Mouse (Mus musculus): ENCODE measurements around the gene Bcor. TPM values are rescaled to one million over a fixed set of nuclear protein-coding genes. Genes with fewer than 3 reads are reported as not detected.
A peak's percentile ranks its signal among the peaks of the same experiment; 100 is the strongest.

Bcor gene
- total and polyA plus RNA-seq, 3 experiments, result 11.2 to 22.4 (median 18.0) TPM

DNA sequence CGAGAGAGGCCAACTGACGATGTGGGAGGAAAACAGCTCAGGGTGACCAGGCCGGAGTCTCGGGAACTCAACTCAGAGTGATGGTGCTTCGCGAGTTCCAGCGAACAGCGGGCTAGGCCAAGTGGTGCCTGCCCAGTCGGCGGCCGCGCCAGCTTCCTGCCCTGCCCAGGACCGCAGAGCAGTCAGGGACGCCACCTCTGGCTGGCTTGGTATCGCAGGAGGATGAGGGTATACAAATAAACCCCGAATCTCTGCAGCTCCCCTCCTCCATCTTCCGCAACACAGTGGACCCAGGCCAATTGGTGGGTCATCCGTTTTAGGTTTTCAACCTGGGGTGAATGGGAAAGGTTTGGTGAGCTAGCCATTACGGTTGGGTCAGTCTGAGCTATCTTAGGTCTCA lies 25.6 kb downstream of the Bcor start:
- Histone ChIP-seq H3K4me3 (peak overlapping the region; percentile 38; the same call in 1 of the 2 replicates), H3K27ac (peak overlapping the region; percentile 82), H3K9ac (ENCODE audit: low read depth, low read length) (peak overlapping the region; percentile 75), H3K4me1 (ENCODE audit: control insufficient read depth, insufficient read depth, low read length) (peaks cover 6% of the 10 kb centered on the region), H3K79me2 (replicated peaks; ENCODE audit: control insufficient read depth, insufficient read depth, low read length) (no peaks in the 10 kb centered on the region), H3K36me3 (ENCODE audit: control insufficient read depth, insufficient read depth, low read length) (no peaks in the 10 kb centered on the region), H3K27me3 (ENCODE audit: control insufficient read depth, insufficient read depth, low read length) (no peaks in the 10 kb centered on the region)
- intact Hi-C loops (cut with DNase I), result loop anchor here (2.0 kb wide), 3 partner anchors 44 to 128 kb away; no protein-coding TSS in a partner anchor
- DNase-seq, result peak; percentile 77 to 83
- peak; percentile 69 for TF ChIP-seq CTCF (IDR thresholded peaks at IDR 0.05)
- no peak for TF ChIP-seq EP300 (IDR thresholded peaks at IDR 0.05; ENCODE audit: insufficient read depth, low read depth, low read length)
- 5% methylated on average over 19 of the region's 19 CpGs for WGBS

DNA sequence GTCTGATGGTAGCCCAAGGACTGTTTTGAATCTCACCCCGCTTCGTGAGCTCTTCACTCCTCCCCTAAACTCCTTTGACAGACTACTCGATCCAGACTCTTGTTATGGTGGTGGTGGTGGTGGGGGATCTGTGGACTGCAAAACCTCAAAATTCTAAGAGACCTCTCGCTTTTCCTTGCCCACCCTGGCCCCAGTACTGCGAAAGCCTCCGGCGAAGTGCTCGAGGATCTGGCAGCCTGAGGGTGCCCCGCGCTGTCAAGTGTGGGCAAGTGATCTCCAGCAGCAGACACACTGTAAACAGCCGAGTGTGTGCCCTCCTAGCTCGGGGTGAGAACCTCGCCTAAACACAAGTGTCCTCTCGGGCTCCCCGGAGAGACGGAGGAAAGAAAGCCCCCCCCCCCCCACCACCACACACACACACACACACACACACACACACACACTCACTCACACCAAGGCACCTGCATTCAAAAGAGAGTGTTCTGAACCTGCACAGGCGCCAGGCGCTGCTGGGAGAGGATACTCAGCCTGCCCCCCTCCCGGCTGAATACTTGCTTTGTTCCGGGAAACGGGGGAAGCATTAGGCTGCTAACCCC lies 26.2 kb downstream of the Bcor start:
- Histone ChIP-seq H3K36me3 (ENCODE audit: control insufficient read depth, insufficient read depth, low read length) (no peaks in the 10 kb centered on the region), H3K4me1 (ENCODE audit: control insufficient read depth, insufficient read depth, low read length) (peaks cover 6% of the 10 kb centered on the region), H3K9ac (ENCODE audit: low read depth, low read length) (peak overlapping the region; percentile 75), H3K27me3 (ENCODE audit: control insufficient read depth, insufficient read depth, low read length) (no peaks in the 10 kb centered on the region), H3K27ac (peak overlapping the region; percentile 82), H3K4me3 (peak overlapping the region; percentile 35; the same call in 1 of the 2 replicates), H3K79me2 (replicated peaks; ENCODE audit: control insufficient read depth, insufficient read depth, low read length) (no peaks in the 10 kb centered on the region)
- WGBS, result 12% methylated on average over 17 of the region's 21 CpGs
- DNase-seq, result peak in 1 of 2 experiments; percentile 24
- intact Hi-C loops (cut with DNase I), result loop anchor here (2.0 kb wide), 3 partner anchors 43 to 127 kb away; no protein-coding TSS in a partner anchor
- no peak for TF ChIP-seq CTCF (IDR thresholded peaks at IDR 0.05)
- no peak for TF ChIP-seq POLR2A (IDR thresholded peaks at IDR 0.05; ENCODE audit: insufficient read depth, low read depth, low read length)
- TF ChIP-seq EP300 (IDR thresholded peaks at IDR 0.05; ENCODE audit: insufficient read depth, low read depth, low read length), result no peak

DNA sequence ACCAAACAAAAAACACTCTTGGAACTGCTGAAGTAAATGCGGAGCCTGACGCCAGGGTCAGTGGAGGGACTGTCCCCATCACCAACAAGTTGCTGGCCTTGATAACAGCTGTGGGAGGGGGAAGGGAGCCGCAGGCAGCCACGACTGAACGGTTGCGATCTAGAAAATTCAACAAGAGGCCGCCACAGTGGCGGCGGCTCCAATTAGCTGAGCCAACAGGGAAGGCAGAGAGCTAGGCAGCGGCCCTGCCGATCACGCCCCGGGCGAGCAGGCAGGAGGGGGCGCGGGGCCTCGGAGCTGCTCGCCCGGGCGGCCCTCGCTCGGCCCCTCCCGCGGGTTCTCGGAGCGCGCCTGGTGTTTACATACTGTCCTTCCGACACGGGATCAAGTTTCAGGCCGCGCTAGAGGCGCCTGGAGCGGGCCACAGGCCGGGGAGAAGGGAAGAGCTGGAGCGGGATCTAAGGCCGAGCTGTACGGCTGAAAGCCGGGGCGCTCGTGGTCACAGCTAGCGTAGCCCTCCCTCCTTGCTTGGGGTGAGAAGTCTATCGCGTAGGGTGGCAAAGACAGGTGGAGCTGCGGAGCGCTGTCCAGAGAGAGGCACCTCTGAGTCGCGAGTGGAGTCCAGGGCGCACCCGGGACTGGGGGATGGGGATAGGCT lies 26.8 kb downstream of the Bcor start:
- no peaks in the 10 kb centered on the region for H3K27me3 ChIP-seq (ENCODE audit: control insufficient read depth, insufficient read depth, low read length)
- TF ChIP-seq EP300 (IDR thresholded peaks at IDR 0.05; ENCODE audit: insufficient read depth, low read depth, low read length) (no peak), CTCF (IDR thresholded peaks at IDR 0.05) (peak; percentile 27; the same call in 1 of the 2 replicates), POLR2A (IDR thresholded peaks at IDR 0.05; ENCODE audit: insufficient read depth, low read depth, low read length) (no peak)
- H3K79me2 ChIP-seq (replicated peaks; ENCODE audit: control insufficient read depth, insufficient read depth, low read length), result no peaks in the 10 kb centered on the region
- H3K9ac ChIP-seq (ENCODE audit: low read depth, low read length), result peak overlapping the region; percentile 75
- peak overlapping the region; percentile 79 for H3K27ac ChIP-seq
- H3K4me3 ChIP-seq, result peak overlapping the region; percentile 35; the same call in 1 of the 2 replicates
- intact Hi-C loops (cut with DNase I), result no loop called here
- no peaks in the 10 kb centered on the region for H3K36me3 ChIP-seq (ENCODE audit: control insufficient read depth, insufficient read depth, low read length)
- 2% methylated on average over 49 of the region's 49 CpGs for WGBS
- DNase-seq, result peak; percentile 71
- peaks cover 6% of the 10 kb centered on the region for H3K4me1 ChIP-seq (ENCODE audit: control insufficient read depth, insufficient read depth, low read length)

DNA sequence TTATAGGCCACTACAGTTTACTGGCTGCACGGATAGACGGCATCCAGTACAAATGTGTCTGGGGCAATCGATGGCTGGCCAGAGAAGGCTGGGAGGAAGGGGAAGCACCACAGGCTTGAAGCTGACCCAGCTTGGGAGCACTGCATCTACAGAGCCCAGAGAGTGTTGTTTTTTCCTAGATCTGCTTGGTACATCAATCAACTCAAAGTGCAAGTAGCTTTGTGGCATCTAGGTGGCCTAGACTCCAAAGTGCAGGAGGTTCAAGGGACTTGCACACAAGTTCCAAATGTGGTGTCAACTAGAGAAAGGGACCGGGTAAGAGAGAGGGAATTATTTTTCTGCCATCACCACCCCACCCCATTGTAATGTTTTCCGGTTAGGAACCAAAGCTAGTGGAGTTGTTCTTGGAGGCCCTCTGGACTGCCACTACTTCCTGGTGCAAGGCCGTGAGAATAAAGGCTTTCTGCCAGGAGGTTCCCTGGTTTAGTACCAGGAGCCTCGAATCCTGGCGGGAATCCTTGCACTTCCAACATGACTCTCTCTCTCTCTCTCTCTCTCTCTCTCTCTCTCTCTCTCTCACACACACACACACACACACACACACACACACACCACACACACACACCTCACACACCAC lies 27.5 kb downstream of the Bcor start:
- intact Hi-C loops (cut with DNase I), result no loop called here
- TF ChIP-seq CTCF (IDR thresholded peaks at IDR 0.05) (no peak), EP300 (IDR thresholded peaks at IDR 0.05; ENCODE audit: insufficient read depth, low read depth, low read length) (no peak), POLR2A (IDR thresholded peaks at IDR 0.05; ENCODE audit: insufficient read depth, low read depth, low read length) (no peak)
- DNase-seq, result no peak
- no peaks in the 10 kb centered on the region for H3K36me3 ChIP-seq (ENCODE audit: control insufficient read depth, insufficient read depth, low read length)
- H3K27me3 ChIP-seq (ENCODE audit: control insufficient read depth, insufficient read depth, low read length), result no peaks in the 10 kb centered on the region
- H3K4me3 ChIP-seq, result no peak overlapping the region
- no peak overlapping the region for H3K27ac ChIP-seq
- H3K9ac ChIP-seq (ENCODE audit: low read depth, low read length), result peak overlapping the region; percentile 75; the same call in 1 of the 2 replicates
- H3K4me1 ChIP-seq (ENCODE audit: control insufficient read depth, insufficient read depth, low read length), result peaks cover 6% of the 10 kb centered on the region
- no peaks in the 10 kb centered on the region for H3K79me2 ChIP-seq (replicated peaks; ENCODE audit: control insufficient read depth, insufficient read depth, low read length)
- 34% methylated on average over 8 of the region's 8 CpGs for WGBS

DNA sequence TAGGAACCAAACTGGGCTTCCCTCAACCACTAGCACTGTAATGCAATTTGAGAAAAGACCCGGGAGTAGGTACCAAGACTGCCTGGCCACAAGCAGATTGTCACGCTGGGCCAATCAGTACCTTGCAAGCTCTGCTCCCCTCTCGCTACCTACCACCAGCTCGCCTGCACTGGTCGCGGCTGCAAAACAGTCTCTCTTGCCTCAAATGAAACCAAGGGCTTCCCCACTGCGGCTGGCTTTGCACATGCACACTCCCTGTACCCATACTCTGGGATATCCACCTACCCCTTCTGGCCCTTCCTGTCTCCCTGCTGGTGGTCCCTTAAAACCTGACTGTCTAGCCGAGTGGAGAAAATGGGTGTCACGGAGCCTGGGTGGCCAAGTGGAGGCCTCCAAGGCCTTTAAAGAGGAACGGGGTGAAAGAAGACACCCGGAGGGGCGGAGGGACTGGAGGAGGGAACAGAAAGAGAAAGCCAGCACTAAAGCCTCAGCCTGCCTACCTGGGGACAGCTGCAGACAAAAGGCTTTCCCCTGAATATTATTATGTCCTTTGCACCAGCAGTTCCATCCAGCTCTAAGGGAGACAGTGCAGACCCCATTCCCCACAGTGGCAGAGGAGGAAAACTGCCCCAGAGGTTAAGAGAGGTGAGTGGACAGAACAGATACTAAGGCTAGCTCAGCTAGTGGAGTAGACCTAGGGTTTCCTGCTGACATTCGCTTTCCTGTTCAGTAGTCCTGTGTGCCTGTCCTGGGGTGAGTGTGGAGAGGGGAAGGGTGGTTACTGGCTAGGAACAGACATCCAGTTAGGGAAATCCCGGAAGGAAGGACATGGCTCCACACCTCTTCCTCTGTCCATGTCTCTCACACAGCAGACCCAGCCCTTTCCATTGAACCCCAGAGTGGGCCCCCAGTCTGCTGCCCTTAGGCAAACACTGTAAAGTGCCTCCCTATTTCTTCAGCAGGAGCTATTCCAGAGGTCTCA lies 30.0 kb downstream of the Bcor start:
- H3K27me3 ChIP-seq (ENCODE audit: control insufficient read depth, insufficient read depth, low read length), result no peaks in the 10 kb centered on the region
- H3K4me1 ChIP-seq (ENCODE audit: control insufficient read depth, insufficient read depth, low read length), result peaks cover 6% of the 10 kb centered on the region
- H3K27ac ChIP-seq, result no peak overlapping the region
- no peak overlapping the region for H3K9ac ChIP-seq (ENCODE audit: low read depth, low read length)
- WGBS, result 44% methylated on average over 14 of the region's 14 CpGs
- H3K79me2 ChIP-seq (replicated peaks; ENCODE audit: control insufficient read depth, insufficient read depth, low read length), result no peaks in the 10 kb centered on the region
- H3K4me3 ChIP-seq, result no peak overlapping the region
- intact Hi-C loops (cut with DNase I), result no loop called here
- no peaks in the 10 kb centered on the region for H3K36me3 ChIP-seq (ENCODE audit: control insufficient read depth, insufficient read depth, low read length)
- DNase-seq, result no peak
- TF ChIP-seq POLR2A (IDR thresholded peaks at IDR 0.05; ENCODE audit: insufficient read depth, low read depth, low read length) (no peak), CTCF (IDR thresholded peaks at IDR 0.05) (no peak)

Data from heart, adult 2 months (tissue).